Mouse (Mus musculus) MEL (cell line): ENCODE data around the gene Htr6.

Experiments
- CTCF ChIP-seq, 3 experiments: IDR thresholded peaks in 2 of 3; conservative IDR thresholded peaks in 1 of 3; 2 replicates each; pipeline ENCODE4 v1.5.1; 2011 to 2012; ENCODE audit warnings: low read length in 3 of 3, low read depth in 2 of 3, mild to moderate bottlenecking in 2 of 3, improper control_type of control experiment in 1 of 3, inconsistent platforms in 1 of 3, mixed read lengths in 1 of 3, moderate library complexity in 1 of 3; ENCODE audit not compliant: control insufficient read depth in 1 of 3, insufficient read depth in 1 of 3, poor library complexity in 1 of 3, severe bottlenecking in 1 of 3
- ETS1 ChIP-seq: IDR thresholded peaks from 2 replicates; pipeline ENCODE4 v1.6.1; 2012; ENCODE audit warnings: low read depth, mild to moderate bottlenecking, inconsistent platforms, low read length, improper control_type of control experiment, moderate library complexity
- MAZ ChIP-seq: IDR thresholded peaks from 2 replicates; pipeline ENCODE4 v1.6.1; 2012; ENCODE audit warnings: low read depth, mild to moderate bottlenecking, inconsistent platforms, low read length, improper control_type of control experiment
- MEF2A ChIP-seq: IDR thresholded peaks from 2 replicates; pipeline ENCODE4 v1.6.1; 2014; ENCODE audit warnings: low read depth, mild to moderate bottlenecking, inconsistent platforms, low read length, improper control_type of control experiment; ENCODE audit not compliant: poor library complexity, insufficient replicate concordance, severe bottlenecking; ENCODE audit errors: extremely low read depth
- POLR2A ChIP-seq, 2 experiments: IDR thresholded peaks; 2 replicates each; pipeline ENCODE4 v1.6.1; 2011 to 2012; ENCODE audit warnings: low read length in 2 of 2, mild to moderate bottlenecking in 2 of 2, control low read depth in 1 of 2, improper control_type of control experiment in 1 of 2, low read depth in 1 of 2, moderate library complexity in 1 of 2; ENCODE audit not compliant: control insufficient read depth in 1 of 2, insufficient read depth in 1 of 2, poor library complexity in 1 of 2
- TAL1 ChIP-seq: IDR thresholded peaks from 2 replicates; pipeline ENCODE4 v1.6.1; 2012; ENCODE audit warnings: mild to moderate bottlenecking, inconsistent platforms, low read length, moderate library complexity, mixed read lengths
- UBTF ChIP-seq: IDR thresholded peaks from 2 replicates; pipeline ENCODE4 v1.6.1; 2012; ENCODE audit warnings: low read depth, mild to moderate bottlenecking, inconsistent platforms, low read length, improper control_type of control experiment, moderate library complexity, borderline replicate concordance; ENCODE audit not compliant: insufficient read depth
- USF1 ChIP-seq: IDR thresholded peaks from 2 replicates; pipeline ENCODE4 v1.6.1; 2014; ENCODE audit warnings: low read depth, mild to moderate bottlenecking, inconsistent platforms, low read length, improper control_type of control experiment, moderate library complexity
- ZKSCAN1 ChIP-seq: IDR thresholded peaks from 2 replicates; pipeline ENCODE4 v1.6.1; 2012; ENCODE audit warnings: low read depth, mild to moderate bottlenecking, inconsistent platforms, low read length, improper control_type of control experiment, moderate library complexity

DNA sequence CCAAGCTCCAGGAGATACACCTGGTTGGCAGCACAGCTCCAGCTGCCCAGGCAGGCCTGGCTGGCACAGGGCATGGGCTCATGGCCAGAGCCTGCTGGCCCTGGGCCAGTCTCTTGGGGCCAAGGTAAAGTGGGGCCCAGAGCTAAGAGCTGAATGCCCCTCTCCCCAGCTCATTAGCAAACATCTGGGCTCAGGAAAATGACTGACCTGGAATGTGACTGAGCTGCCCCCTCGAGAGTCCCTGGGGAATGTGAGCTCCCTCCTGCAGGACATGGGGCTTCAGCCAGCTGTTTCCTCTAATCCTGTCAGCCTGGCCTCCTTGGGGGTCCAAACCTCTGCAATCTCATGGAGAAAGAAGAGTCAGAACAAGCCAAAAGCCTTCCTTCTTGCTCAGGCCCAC lies 20.0 kb upstream of the Htr6 start:
- no peak for TF ChIP-seq CTCF (IDR thresholded peaks at IDR 0.05 in 2 of 3, conservative IDR thresholded peaks at IDR 0.05 in 1 of 3; ENCODE audit: control insufficient read depth in 1 of 3, insufficient read depth in 1 of 3, low read depth in 2 of 3, low read length in 3 of 3, poor library complexity in 1 of 3, severe bottlenecking in 1 of 3)
- no peak for TF ChIP-seq MAZ
- TF ChIP-seq USF1 = no peak
- no peak for TF ChIP-seq TAL1
- no peak for TF ChIP-seq POLR2A (IDR thresholded peaks at IDR 0.05; ENCODE audit: control insufficient read depth in 1 of 2, insufficient read depth in 1 of 2, low read depth in 1 of 2, low read length in 2 of 2, poor library complexity in 1 of 2)
- no peak for TF ChIP-seq UBTF
- TF ChIP-seq MEF2A = no peak
- no peak for TF ChIP-seq ETS1
- no peak for TF ChIP-seq ZKSCAN1
